In genomic region chr4:127243552-127243951, GRCm38 (mm10) we compare ENCODE assay signal across 8 mouse cellular contexts. TPM values are rescaled to one million over a fixed set of nuclear protein-coding genes. Genes with fewer than 3 reads are reported as not detected.
A peak's percentile ranks its signal among the peaks of the same experiment; 100 is the strongest.
DNase-seq lines count a peak whose midpoint lies in the region; ATAC-seq and TF ChIP-seq lines count a peak whose summit lies in the region.

Gene Smim12, plus strand, starts transcription at chr4:127243784.

- peaks cover 10% of the 10 kb centered on the region for H3K79me2 ChIP-seq in CH12.LX (replicated peaks; ENCODE audit: control insufficient read depth, extremely low read depth, insufficient read depth, poor library complexity, severe bottlenecking)

- H3K27ac ChIP-seq in CH12.LX (ENCODE audit: insufficient read depth, low read depth) = no peak within 1 kb of the TSS
- H3K27ac ChIP-seq in forebrain, embryonic 11.5 days (ENCODE audit: low read depth, low read length) = 0 out of 2 replicates have a peak within 1 kb of the TSS, but pooled peaks have one; percentile 18
- H3K27ac ChIP-seq in heart, embryonic 16.5 days (ENCODE audit: low read length) = peak within 1 kb of the TSS; percentile 59; the same call in 1 of the 2 replicates
- peak within 1 kb of the TSS; percentile 49; the same call in 1 of the 2 replicates for H3K27ac ChIP-seq in liver, embryonic 15.5 days (replicated peaks)
- H3K27ac ChIP-seq in neural tube, embryonic 12.5 days = no peak within 1 kb of the TSS

- WGBS in forebrain, embryonic 11.5 days = under 1% methylated on average over 29 of the region's 29 CpGs
- under 1% methylated on average over 29 of the region's 29 CpGs for WGBS in heart, embryonic 16.5 days
- WGBS in liver, embryonic 15.5 days (ENCODE audit: insufficient replicate concordance) = under 1% methylated on average over 29 of the region's 29 CpGs
- WGBS in neural tube, embryonic 12.5 days = under 1% methylated on average over 29 of the region's 29 CpGs

- peak within 1 kb of the TSS; percentile 72 for H3K9ac ChIP-seq in CH12.LX (ENCODE audit: insufficient read depth, low read depth)
- H3K9ac ChIP-seq in forebrain, embryonic 11.5 days (ENCODE audit: low read length) = peak within 1 kb of the TSS; percentile 95
- H3K9ac ChIP-seq in heart, embryonic 16.5 days (ENCODE audit: low read length) = peak within 1 kb of the TSS; percentile 98
- peak within 1 kb of the TSS; percentile 91 for H3K9ac ChIP-seq in liver, embryonic 15.5 days
- H3K9ac ChIP-seq in neural tube, embryonic 12.5 days = peak within 1 kb of the TSS; percentile 84

- ATAC-seq in forebrain, embryonic 11.5 days (replicated peaks; ENCODE audit: low FRiP score) = peak; percentile 98
- ATAC-seq in heart, embryonic 16.5 days (replicated peaks; ENCODE audit: extremely low read depth, insufficient read depth, low FRiP score) = peak; percentile 98
- ATAC-seq in liver, embryonic 15.5 days (ENCODE audit: insufficient read depth) = peak; percentile 98
- peak; percentile 94 for ATAC-seq in neural tube, embryonic 12.5 days (ENCODE audit: low FRiP score, low read depth)

- in situ Hi-C loops in CH12.LX (cut with MboI; ENCODE audit: low pct_ligation_motif_present, low pct_unique_long_range_greater_than_20kb, low sequenced_read_pairs) = loop anchor here (5.0 to 10.0 kb wide), 2 partner anchors 74 to 169 kb away; partner anchors contain the start of gene Zmym6

- TF ChIP-seq EP300 in CH12.LX (IDR thresholded peaks at IDR 0.05; ENCODE audit: low read length) = no peak

- H3K9me3 ChIP-seq in CH12.LX (replicated peaks; ENCODE audit: low read length) = no peaks in the 10 kb centered on the region
- H3K9me3 ChIP-seq in forebrain, embryonic 11.5 days (ENCODE audit: control insufficient read depth, low read length) = no peaks in the 10 kb centered on the region
- H3K9me3 ChIP-seq in heart, embryonic 16.5 days (replicated peaks; ENCODE audit: control insufficient read depth, low read length) = no peaks in the 10 kb centered on the region
- H3K9me3 ChIP-seq in liver, embryonic 15.5 days (replicated peaks) = no peaks in the 10 kb centered on the region
- no peaks in the 10 kb centered on the region for H3K9me3 ChIP-seq in neural tube, embryonic 12.5 days

- dilution Hi-C loops in CH12.LX (cut with MboI; ENCODE audit: extremely low pct_ligation_motif_present, extremely low pct_unique_long_range_greater_than_20kb, low sequenced_read_pairs) = no loop called here

- no peak; the same call in 1 of the 2 replicates for TF ChIP-seq RAD21 in CH12.LX (IDR thresholded peaks at IDR 0.05; ENCODE audit: low read depth, low read length)

- DNase-seq in CH12.LX (ENCODE audit: extremely low read depth) = peak; percentile 97
- peak; percentile 97 for DNase-seq in c-Kit-positive CD71-positive TER-119-negative erythroid progenitor cells, embryonic 14.5 days (ENCODE audit: low read depth)
- DNase-seq in forebrain, embryonic 11.5 days (ENCODE audit: low spot score) = peak; percentile 99
- peak; percentile 99 to 100 for DNase-seq in kidney, postnatal 36 days
- peak; percentile 96 for DNase-seq in telencephalon, adult 2 months (ENCODE audit: low read depth, low spot score)

- peak within 1 kb of the TSS; percentile 72 to 89 (median 88) for H3K4me3 ChIP-seq in CH12.LX (replicated peaks in 1 of 3; ENCODE audit: low read depth in 2 of 3, low read length in 2 of 3, poor library complexity in 1 of 3)
- peak within 1 kb of the TSS; percentile 95 for H3K4me3 ChIP-seq in forebrain, embryonic 11.5 days (ENCODE audit: low read depth, low read length)
- peak within 1 kb of the TSS; percentile 99 for H3K4me3 ChIP-seq in heart, embryonic 16.5 days (ENCODE audit: low read length)
- H3K4me3 ChIP-seq in liver, embryonic 15.5 days (replicated peaks) = peak within 1 kb of the TSS; percentile 92
- peak within 1 kb of the TSS; percentile 89 for H3K4me3 ChIP-seq in neural tube, embryonic 12.5 days

- peak; percentile 27 to 92; a peak in 2 of 4 replicates for TF ChIP-seq CTCF in CH12.LX (conservative IDR thresholded peaks at IDR 0.05 in 1 of 2, IDR thresholded peaks at IDR 0.05 in 1 of 2; ENCODE audit: low read depth in 2 of 2, low read length in 2 of 2)

- peaks cover 12 to 23% of the 10 kb centered on the region in 2 experiments for H3K36me3 ChIP-seq in CH12.LX (replicated peaks in 1 of 2; ENCODE audit: control insufficient read depth in 1 of 2, insufficient read depth in 1 of 2, low read length in 1 of 2)
- H3K36me3 ChIP-seq in forebrain, embryonic 11.5 days (ENCODE audit: control insufficient read depth, insufficient read depth, low read length) = no peaks in the 10 kb centered on the region
- H3K36me3 ChIP-seq in heart, embryonic 16.5 days (ENCODE audit: control insufficient read depth, insufficient read depth) = peaks cover 11% of the 10 kb centered on the region
- peaks cover 14% of the 10 kb centered on the region for H3K36me3 ChIP-seq in liver, embryonic 15.5 days (replicated peaks)
- H3K36me3 ChIP-seq in neural tube, embryonic 12.5 days = peaks cover 20% of the 10 kb centered on the region

- peak; percentile 93 for TF ChIP-seq POLR2A in CH12.LX (IDR thresholded peaks at IDR 0.05; ENCODE audit: low read depth, low read length)

- H3K4me1 ChIP-seq in CH12.LX (ENCODE audit: control insufficient read depth in 1 of 2, insufficient read depth in 2 of 2) = peaks cover 9 to 24% of the 10 kb centered on the region in 2 experiments
- peaks cover 3% of the 10 kb centered on the region; the same call in 1 of the 2 replicates for H3K4me1 ChIP-seq in forebrain, embryonic 11.5 days (replicated peaks; ENCODE audit: control insufficient read depth, insufficient read depth, low read length)
- H3K4me1 ChIP-seq in heart, embryonic 16.5 days (ENCODE audit: control insufficient read depth, insufficient read depth, low read length) = peaks cover 11% of the 10 kb centered on the region
- H3K4me1 ChIP-seq in liver, embryonic 15.5 days (replicated peaks) = peaks cover 22% of the 10 kb centered on the region
- peaks cover 11% of the 10 kb centered on the region for H3K4me1 ChIP-seq in neural tube, embryonic 12.5 days

- peak within 1 kb of the TSS; percentile 79 for H3K4me2 ChIP-seq in CH12.LX (ENCODE audit: insufficient read depth, low read depth, poor library complexity, severe bottlenecking)
- H3K4me2 ChIP-seq in forebrain, embryonic 11.5 days (ENCODE audit: low read depth, low read length, severe bottlenecking) = peak within 1 kb of the TSS; percentile 94
- peak within 1 kb of the TSS; percentile 95 for H3K4me2 ChIP-seq in heart, embryonic 16.5 days (ENCODE audit: low read depth, low read length)
- H3K4me2 ChIP-seq in liver, embryonic 15.5 days = peak within 1 kb of the TSS; percentile 88
- peak within 1 kb of the TSS; percentile 99 for H3K4me2 ChIP-seq in neural tube, embryonic 12.5 days (replicated peaks)

- peaks cover 24% of the 10 kb centered on the region for H3K27me3 ChIP-seq in CH12.LX (replicated peaks)
- H3K27me3 ChIP-seq in forebrain, embryonic 11.5 days (ENCODE audit: control insufficient read depth, insufficient read depth, low read length) = 0 out of 2 replicates have a peak, but pooled peaks cover 2% of the 10 kb centered on the region
- H3K27me3 ChIP-seq in heart, embryonic 16.5 days (ENCODE audit: control insufficient read depth, insufficient read depth, low read length) = peaks cover 4% of the 10 kb centered on the region
- peaks cover 11% of the 10 kb centered on the region; the same call in 1 of the 2 replicates for H3K27me3 ChIP-seq in liver, embryonic 15.5 days
- H3K27me3 ChIP-seq in neural tube, embryonic 12.5 days (replicated peaks) = no peaks in the 10 kb centered on the region

TF ChIP-seq in CH12.LX, 34 proteins besides CTCF, POLR2A, EP300 and RAD21 (continues in another document):
- TF ChIP-seq ETS1 (conservative IDR thresholded peaks at IDR 0.05; ENCODE audit: low read depth, low read length) = no peak
- peak; percentile 38; the same call in 1 of the 2 replicates for TF ChIP-seq ZNF384 (IDR thresholded peaks at IDR 0.05; ENCODE audit: low read depth, low read length)
- TF ChIP-seq GABPA (IDR thresholded peaks at IDR 0.05; ENCODE audit: insufficient replicate concordance, low read depth, low read length) = peak; percentile 93
- no peak for TF ChIP-seq PAX5 (IDR thresholded peaks at IDR 0.05; ENCODE audit: low read length)
- 0 out of 2 replicates have a peak, but pooled peaks have one; percentile 34 for TF ChIP-seq NRF1 (IDR thresholded peaks at IDR 0.05; ENCODE audit: low read depth, low read length)
- TF ChIP-seq HCFC1 (IDR thresholded peaks at IDR 0.05; ENCODE audit: low read depth, low read length) = peak; percentile 92
- TF ChIP-seq NELFE (IDR thresholded peaks at IDR 0.05; ENCODE audit: low read depth, low read length) = peak; percentile 87; the same call in 1 of the 2 replicates
- no peak for TF ChIP-seq USF2 (conservative IDR thresholded peaks at IDR 0.05; ENCODE audit: low read depth, low read length)
- TF ChIP-seq JUN (IDR thresholded peaks at IDR 0.05; ENCODE audit: insufficient read depth, low read depth, low read length) = no peak
- peak; percentile 77 for TF ChIP-seq TCF12 (IDR thresholded peaks at IDR 0.05; ENCODE audit: low read depth, low read length)
- peak; percentile 87 for TF ChIP-seq ZMIZ1 (IDR thresholded peaks at IDR 0.05; ENCODE audit: low read depth, low read length)
- peak; percentile 78; the same call in 1 of the 2 replicates for TF ChIP-seq SIN3A (IDR thresholded peaks at IDR 0.05; ENCODE audit: low read length)
- peak; percentile 75; the same call in 1 of the 2 replicates for TF ChIP-seq TBP (conservative IDR thresholded peaks at IDR 0.05; ENCODE audit: low read depth, low read length)
- 0 out of 2 replicates have a peak, but pooled peaks have one; percentile 53 for TF ChIP-seq POLR2AphosphoS2 (IDR thresholded peaks at IDR 0.05; ENCODE audit: low read depth, low read length)
- TF ChIP-seq BHLHE40 (IDR thresholded peaks at IDR 0.05; ENCODE audit: low read depth, low read length) = 0 out of 2 replicates have a peak, but pooled peaks have one; percentile 10
- TF ChIP-seq USF1 (IDR thresholded peaks at IDR 0.05; ENCODE audit: low read depth, low read length) = no peak; the same call in 1 of the 2 replicates
- TF ChIP-seq MAX (IDR thresholded peaks at IDR 0.05; ENCODE audit: low read length) = peak; percentile 85
- TF ChIP-seq IRF4 (IDR thresholded peaks at IDR 0.05; ENCODE audit: low read depth, low read length) = peak; percentile 50; the same call in 1 of the 2 replicates
- TF ChIP-seq MXI1 (IDR thresholded peaks at IDR 0.05; ENCODE audit: low read depth, low read length) = peak; percentile 82; the same call in 1 of the 2 replicates

RNA-seq across cellular contexts. Expression of gene Smim12, which starts in this region (rescaled TPM):
- 33.6 and 36.6 TPM in 2 replicates for total RNA-seq in CH12.LX (2012; rRNA removed)
- total RNA-seq in CH12.LX (2014; rRNA removed) = 28.7 and 31.3 TPM in 2 replicates
- 27.7 and 30.9 TPM in 2 replicates for polyA plus RNA-seq in CH12.LX (2012; ENCODE audit: insufficient read length, low read depth)
- polyA plus RNA-seq in forebrain, embryonic 11.5 days (2014; fragmentation: Nextera tagmentation; extraction: Ambion mirVana) = 53.3 and 54.5 TPM in 2 replicates
- polyA plus RNA-seq in heart, embryonic 16.5 days (2015; fragmentation: Nextera tagmentation; extraction: Ambion mirVana) = 67.2 and 69.3 TPM in 2 replicates
- polyA plus RNA-seq in liver, embryonic 15.5 days (2015; fragmentation: Nextera tagmentation; extraction: Ambion mirVana) = 26.2 and 27.1 TPM in 2 replicates
- polyA plus RNA-seq in neural tube, embryonic 12.5 days (2016; fragmentation: Nextera tagmentation; extraction: Ambion mirVana) = 52.2 and 58.3 TPM in 2 replicates

Comparison
In these comparisons a context has a peak if more than half of its experiments do, and no peak if none do; other contexts are left out.
1. H3K27ac ChIP-seq: peak in forebrain, embryonic 11.5 days (single experiment), heart, embryonic 16.5 days (single experiment) and liver, embryonic 15.5 days (single experiment); none in CH12.LX (single experiment) and neural tube, embryonic 12.5 days (single experiment).
2. Peak in every context shown above with its lines, with median percentiles within 50 percentile points of each other: DNase-seq, H3K4me2 ChIP-seq, H3K4me3 ChIP-seq, H3K9ac ChIP-seq and ATAC-seq.